Comparison of ENCODE assay signal across 17 mouse cellular contexts in genomic region chr2:148325854-148326387, GRCm38 (mm10).
A peak's percentile ranks its signal among the peaks of the same experiment; 100 is the strongest.
DNase-seq lines count a peak whose midpoint lies in the region; ATAC-seq and TF ChIP-seq lines count a peak whose summit lies in the region.
"Had no signal": no experiment of that assay in that cellular context is flagged by ENCODE, and none has a peak within 500 bp of the region (broad histone marks: within the 10 kb centered on the region; RNA-seq: fewer than 3 reads in every experiment).

No protein-coding gene starts in this region.

- WGBS in embryonic facial prominence, embryonic 12.5 days = 22% methylated on average over 4 of the region's 4 CpGs
- 25% methylated on average over 4 of the region's 4 CpGs for WGBS in limb, embryonic 13.5 days
- 75% methylated on average over 4 of the region's 4 CpGs for WGBS in liver, embryonic 11.5 days

- 0 out of 2 replicates have a peak, but pooled peaks have one; percentile 35 for ATAC-seq in embryonic facial prominence, embryonic 12.5 days (ENCODE audit: insufficient number of reproducible peaks, insufficient read depth, low FRiP score, low TSS enrichment)
- ATAC-seq in limb, embryonic 13.5 days (ENCODE audit: low FRiP score, low read depth) = 0 out of 2 replicates have a peak, but pooled peaks have one; percentile 15
- no peak for ATAC-seq in liver, embryonic 11.5 days (replicated peaks; ENCODE audit: low FRiP score)

- no peak overlapping the region for H3K4me2 ChIP-seq in embryonic facial prominence, embryonic 12.5 days (replicated peaks)
- H3K4me2 ChIP-seq in limb, embryonic 13.5 days (replicated peaks) = no peak overlapping the region
- H3K4me2 ChIP-seq in liver, embryonic 11.5 days = no peak overlapping the region
- H3K4me2 ChIP-seq: liver, embryonic 13.5 days; neural tube, embryonic 12.5 days had no signal

- H3K9ac ChIP-seq in embryonic facial prominence, embryonic 12.5 days = no peak overlapping the region
- H3K9ac ChIP-seq in limb, embryonic 13.5 days = no peak overlapping the region
- no peak overlapping the region for H3K9ac ChIP-seq in liver, embryonic 11.5 days (ENCODE audit: low read depth, low read length)
- H3K9ac ChIP-seq: liver, embryonic 13.5 days; neural tube, embryonic 12.5 days had no signal

- peaks cover 15% of the 10 kb centered on the region for H3K4me1 ChIP-seq in embryonic facial prominence, embryonic 12.5 days
- H3K4me1 ChIP-seq in limb, embryonic 13.5 days = peaks cover 13% of the 10 kb centered on the region
- H3K4me1 ChIP-seq in liver, embryonic 11.5 days (replicated peaks; ENCODE audit: control insufficient read depth, insufficient read depth, low read length) = no peaks in the 10 kb centered on the region
- H3K4me1 ChIP-seq: liver, embryonic 13.5 days had no signal

- no peak for TF ChIP-seq POLR2A in brain, embryonic 14.5 days (IDR thresholded peaks at IDR 0.05; ENCODE audit: borderline replicate concordance, extremely low read depth, insufficient read depth, insufficient read length, poor library complexity, severe bottlenecking)

- H3K27ac ChIP-seq in embryonic facial prominence, embryonic 12.5 days = 0 out of 2 replicates have a peak overlapping the region, but pooled peaks have one; percentile 11
- H3K27ac ChIP-seq in limb, embryonic 13.5 days = no peak overlapping the region
- no peak overlapping the region for H3K27ac ChIP-seq in liver, embryonic 11.5 days (ENCODE audit: low read depth, low read length)
- H3K27ac ChIP-seq: kidney, postnatal 0 days; liver, embryonic 13.5 days; neural tube, embryonic 12.5 days; stomach, postnatal 0 days had no signal

- H3K4me3 ChIP-seq in embryonic facial prominence, embryonic 12.5 days = no peak overlapping the region
- no peak overlapping the region for H3K4me3 ChIP-seq in limb, embryonic 13.5 days
- H3K4me3 ChIP-seq in liver, embryonic 11.5 days (ENCODE audit: low read depth, low read length) = no peak overlapping the region
- H3K4me3 ChIP-seq: left cerebral cortex, adult 2 months; liver, embryonic 13.5 days; neural tube, embryonic 12.5 days had no signal

- DNase-seq in layer of hippocampus, adult 11-12 months (ENCODE audit: low spot score) = peak; percentile 25
- no peak for DNase-seq in layer of hippocampus, postnatal 14 days (ENCODE audit: low spot score in 2 of 2)
- DNase-seq in brain, embryonic 14.5 days (ENCODE audit: low read depth) = peak; percentile 30
- DNase-seq in urinary bladder, adult 18-20 months (ENCODE audit: low spot score in 2 of 2) = no peak
- no peak for DNase-seq in kidney, postnatal 36 days
- DNase-seq in liver, embryonic 11.5 days (ENCODE audit: low spot score) = no peak
- DNase-seq: adrenal gland, postnatal 10 days; heart, postnatal 14 days; liver, embryonic 13.5 days; lung, postnatal 10 days had no signal

- TF ChIP-seq CTCF in brain, embryonic 14.5 days (IDR thresholded peaks at IDR 0.05; ENCODE audit: borderline replicate concordance, extremely low read depth, insufficient read depth, insufficient read length) = no peak

- H3K36me3 ChIP-seq in embryonic facial prominence, embryonic 12.5 days = no peaks in the 10 kb centered on the region
- no peaks in the 10 kb centered on the region for H3K36me3 ChIP-seq in limb, embryonic 13.5 days
- H3K36me3 ChIP-seq in liver, embryonic 11.5 days (ENCODE audit: control insufficient read depth, insufficient read depth, low read length) = no peaks in the 10 kb centered on the region
- H3K36me3 ChIP-seq: G1E; liver, embryonic 13.5 days; neural tube, embryonic 12.5 days had no signal

- H3K27me3 ChIP-seq in embryonic facial prominence, embryonic 12.5 days = no peaks in the 10 kb centered on the region
- peaks cover 5% of the 10 kb centered on the region; the same call in 1 of the 2 replicates for H3K27me3 ChIP-seq in limb, embryonic 13.5 days
- H3K27me3 ChIP-seq in liver, embryonic 11.5 days (replicated peaks; ENCODE audit: control insufficient read depth, insufficient read depth, low read length) = no peaks in the 10 kb centered on the region
- H3K27me3 ChIP-seq: liver, embryonic 13.5 days; neural tube, embryonic 12.5 days had no signal

- no peaks in the 10 kb centered on the region for H3K9me3 ChIP-seq in embryonic facial prominence, embryonic 12.5 days
- H3K9me3 ChIP-seq in limb, embryonic 13.5 days = no peaks in the 10 kb centered on the region
- no peaks in the 10 kb centered on the region for H3K9me3 ChIP-seq in liver, embryonic 11.5 days (ENCODE audit: control insufficient read depth, low read length)
- H3K9me3 ChIP-seq: liver, embryonic 13.5 days; neural tube, embryonic 12.5 days had no signal

Comparison
In these comparisons a context has a peak if more than half of its experiments do, and no peak if none do; other contexts are left out.
1. DNase-seq: peak in layer of hippocampus, adult 11-12 months (single experiment) and brain, embryonic 14.5 days (single experiment); none in layer of hippocampus, postnatal 14 days (0 of 2), urinary bladder, adult 18-20 months (0 of 2), kidney, postnatal 36 days (0 of 2) and liver, embryonic 11.5 days (single experiment).